Mouse (Mus musculus) spleen, embryonic (tissue): ENCODE data around the gene Add1.
"Not testable (repeated sequence)": the region's sequence is repeated elsewhere in the genome, so short reads cannot be mapped to it uniquely, and the experiment has no call there.

Experiments
- CTCF ChIA-PET: fragments of 350-600 bp; sonication (Branson Sonifier 250); formaldehyde crosslinking; loops from one replicate; lab custom pipeline; 2022; lab: Charles Lee

Gene Add1

GRCm38 (mm10) chr5:34549483-34550221 lies 23.8 kb upstream of the Add1 start:
- CTCF ChIA-PET = interaction anchor here (0.8 kb wide), 1 partner anchor 26 kb away, joined by 3 read pairs; no protein-coding TSS in a partner anchor

GRCm38 (mm10) chr5:34550251-34550650 lies 23.2 kb upstream of the Add1 start:
- CTCF ChIA-PET = interaction anchor here (0.8 kb wide), 1 partner anchor 26 kb away, joined by 3 read pairs; no protein-coding TSS in a partner anchor

DNA sequence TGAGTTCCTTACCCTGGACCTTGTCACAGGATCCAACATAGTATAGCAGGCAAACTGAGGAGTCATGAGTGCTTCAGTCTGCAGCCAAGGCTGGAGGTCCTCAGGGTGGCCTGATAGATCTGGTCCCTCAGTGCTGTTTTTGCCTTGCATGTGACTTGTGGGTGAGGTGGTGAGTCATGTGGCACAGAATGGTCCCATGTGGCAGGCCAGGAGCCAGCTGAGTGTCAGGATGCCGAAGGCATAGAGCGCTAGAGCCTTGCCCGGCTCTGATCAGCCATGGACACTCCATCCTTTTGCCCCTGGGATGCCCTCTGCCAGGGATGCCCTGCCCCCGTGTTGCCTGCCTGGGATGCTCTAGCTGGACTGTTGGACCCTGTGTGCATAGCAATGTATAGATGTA lies 21.6 kb upstream of the Add1 start:
- CTCF ChIA-PET = no interaction called here

GRCm38 (mm10) chr5:34563854-34564253 lies 9.6 kb upstream of the Add1 start:
- CTCF ChIA-PET = no interaction called here

GRCm38 (mm10) chr5:34564291-34564690 lies 9.2 kb upstream of the Add1 start:
- CTCF ChIA-PET = no interaction called here

DNA sequence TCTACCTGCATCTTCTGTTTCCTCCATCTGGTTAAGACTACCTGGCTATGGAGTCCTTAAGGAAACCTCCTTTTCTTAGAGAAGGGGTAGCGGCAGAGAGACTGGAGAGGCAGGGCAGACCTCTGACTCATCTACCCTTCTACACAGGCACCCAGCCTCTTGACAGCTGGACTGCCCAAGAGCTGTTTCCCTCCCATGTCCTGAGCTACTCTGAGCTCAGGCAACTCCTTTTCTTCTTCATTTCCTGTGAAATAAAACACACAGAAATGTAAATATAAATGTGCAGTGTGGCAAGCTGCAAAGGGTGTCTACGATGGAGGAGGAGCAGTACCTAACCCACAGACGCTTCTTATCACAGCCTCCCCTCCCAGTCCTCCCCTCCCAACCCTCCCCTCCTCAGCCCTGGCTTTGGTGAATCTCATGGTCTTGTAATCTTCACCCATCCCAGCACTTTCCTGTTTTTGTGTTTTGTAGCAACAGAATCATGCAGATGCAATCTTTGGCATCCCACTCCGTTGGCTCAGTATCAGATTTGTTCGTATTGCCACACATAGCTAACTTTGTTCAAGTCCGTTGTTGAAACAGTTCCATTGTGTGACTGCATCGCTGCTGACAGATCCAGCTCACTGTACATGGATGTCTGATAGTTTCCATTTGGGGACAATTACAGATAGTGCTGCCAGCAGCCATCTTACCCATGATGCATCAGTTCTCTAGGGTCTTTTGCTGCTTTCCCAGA lies 7.8 kb upstream of the Add1 start:
- CTCF ChIA-PET = interaction anchor here (0.6 kb wide), 1 partner anchor 101 kb away, joined by 4 read pairs; no protein-coding TSS in a partner anchor

GRCm38 (mm10) chr5:34571551-34571950 lies 1.9 kb upstream of the Add1 start:
- CTCF ChIA-PET = no interaction called here

GRCm38 (mm10) chr5:34572568-34572967 lies 896 bp upstream of the Add1 start:
- CTCF ChIA-PET = not testable (repeated sequence)

DNA sequence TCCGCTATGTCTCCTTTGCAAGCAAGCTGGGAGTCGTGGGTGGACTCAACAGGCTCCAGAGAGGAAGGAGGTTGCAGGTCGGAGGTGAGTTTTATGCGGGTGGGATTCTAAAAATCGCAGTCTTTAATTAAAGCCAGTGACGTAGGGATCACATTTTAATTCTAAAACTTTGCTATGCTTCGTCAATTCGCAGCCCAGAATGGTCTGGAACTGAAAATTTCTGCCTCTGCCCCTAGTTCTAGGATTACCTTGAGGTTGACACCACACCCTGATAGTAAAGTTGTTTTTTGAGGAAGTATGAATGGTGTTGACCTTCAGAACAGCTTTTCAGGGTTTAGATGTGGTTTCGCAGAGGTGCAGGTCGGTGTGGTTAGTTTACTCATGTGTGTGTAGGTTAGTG lies 1.3 kb downstream of the Add1 start:
- CTCF ChIA-PET = no interaction called here

DNA sequence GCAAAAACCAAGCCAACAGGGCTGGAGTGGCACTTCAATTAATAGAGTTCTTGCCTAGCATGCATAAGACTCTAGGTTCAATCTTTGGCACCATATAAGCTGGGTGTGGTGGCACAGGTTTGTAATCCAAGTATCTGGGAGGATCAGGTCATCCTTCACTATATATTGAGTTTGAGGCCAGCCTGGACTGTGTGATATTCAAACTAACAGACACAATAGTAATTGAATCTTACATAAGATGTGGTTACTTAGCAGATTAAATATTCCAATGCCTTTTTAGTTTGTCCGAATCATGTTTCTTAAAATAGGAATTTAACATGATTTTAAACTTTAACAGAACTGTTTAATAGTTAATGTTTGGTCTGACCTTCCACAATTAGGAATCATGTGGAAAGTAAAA lies 2.8 kb downstream of the Add1 start:
- CTCF ChIA-PET = no interaction called here

DNA sequence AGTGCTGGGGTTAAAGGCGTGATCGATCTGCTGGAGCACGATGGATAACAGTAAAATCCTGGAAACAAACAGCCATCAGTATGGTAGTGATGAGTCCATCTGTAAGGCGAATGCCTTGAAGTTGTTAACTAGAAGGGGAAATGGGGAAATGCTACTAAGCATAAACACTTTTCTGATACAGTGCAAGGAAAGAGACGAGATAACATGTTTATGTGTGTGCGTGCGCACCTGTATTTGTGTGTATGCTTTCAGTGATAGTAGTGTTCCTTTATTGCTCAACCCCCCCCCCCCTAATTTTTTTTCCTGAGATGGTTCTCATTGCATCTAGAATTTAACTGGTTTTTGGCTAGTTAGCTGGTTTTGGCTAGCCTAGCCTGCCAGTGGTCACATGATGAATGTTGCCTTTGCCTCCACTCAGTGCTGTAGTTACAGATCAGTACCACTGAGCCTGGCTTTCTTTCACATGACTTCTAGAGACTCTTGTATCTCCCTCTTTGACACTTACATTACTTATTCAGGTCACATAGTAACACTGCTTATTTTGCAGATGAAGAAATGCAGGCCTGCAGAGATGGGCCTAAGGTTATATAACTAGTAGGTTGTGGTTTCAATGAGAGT lies 4.7 kb downstream of the Add1 start:
- CTCF ChIA-PET = interaction anchor here (0.6 kb wide), 1 partner anchor 29 kb away, joined by 8 read pairs; no protein-coding TSS in a partner anchor

- CTCF ChIA-PET = no interaction called here
These were observed 5.9 kb downstream of the Add1 start for GRCm38 (mm10) chr5:34579377-34579776.

DNA sequence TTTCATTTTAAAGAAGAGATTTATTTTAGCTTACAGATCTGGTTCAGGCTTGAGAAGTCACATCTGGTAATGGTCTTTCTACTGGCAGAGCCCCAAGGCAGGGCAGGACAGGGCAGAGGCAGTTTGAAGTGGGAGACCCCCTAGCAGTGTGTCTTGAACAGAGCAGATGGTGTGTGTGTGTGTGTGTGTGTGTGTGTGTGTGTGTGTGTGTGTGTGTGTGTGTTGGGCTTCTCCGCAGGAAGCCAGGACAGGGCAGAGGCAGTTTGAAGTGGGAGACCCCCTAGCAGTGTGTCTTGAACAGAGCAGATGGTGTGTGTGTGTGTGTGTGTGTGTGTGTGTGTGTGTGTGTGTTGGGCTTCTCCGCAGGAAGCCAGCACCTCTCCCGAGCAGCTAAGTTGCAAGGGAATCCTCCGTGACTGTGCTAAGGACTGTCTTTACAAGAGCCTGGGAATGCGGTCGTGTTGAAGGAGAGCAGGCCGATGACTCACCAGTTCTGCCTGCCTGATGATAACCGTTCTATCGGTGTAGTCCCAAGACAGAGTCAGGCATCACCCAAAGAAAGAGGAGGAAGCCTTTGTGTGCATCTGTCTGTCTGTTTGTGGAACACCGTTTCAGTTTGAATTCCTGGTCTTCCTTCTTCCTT lies 8.3 kb downstream of the Add1 start:
- CTCF ChIA-PET = interaction anchor here (0.7 kb wide), 1 partner anchor 637 kb away, joined by 21 read pairs; no protein-coding TSS in a partner anchor

DNA sequence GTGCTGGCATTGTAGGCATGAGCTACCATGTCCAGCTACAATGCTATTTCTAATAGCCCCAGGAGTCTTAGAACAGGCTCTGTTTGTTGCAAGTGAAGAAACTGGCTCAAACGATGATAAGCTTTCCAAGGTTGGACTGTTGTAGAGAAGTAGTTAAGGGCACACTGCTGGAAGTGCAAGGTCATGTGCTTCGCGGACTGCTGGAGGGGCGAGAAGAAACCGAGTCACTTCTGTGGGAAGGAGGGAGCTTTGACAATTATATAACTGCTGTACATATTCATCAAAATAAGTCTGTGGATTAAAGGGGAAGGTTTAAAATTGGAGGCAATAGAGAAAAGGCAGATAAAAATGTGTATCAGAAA lies 8.8 kb downstream of the Add1 start:
- CTCF ChIA-PET = no interaction called here

DNA sequence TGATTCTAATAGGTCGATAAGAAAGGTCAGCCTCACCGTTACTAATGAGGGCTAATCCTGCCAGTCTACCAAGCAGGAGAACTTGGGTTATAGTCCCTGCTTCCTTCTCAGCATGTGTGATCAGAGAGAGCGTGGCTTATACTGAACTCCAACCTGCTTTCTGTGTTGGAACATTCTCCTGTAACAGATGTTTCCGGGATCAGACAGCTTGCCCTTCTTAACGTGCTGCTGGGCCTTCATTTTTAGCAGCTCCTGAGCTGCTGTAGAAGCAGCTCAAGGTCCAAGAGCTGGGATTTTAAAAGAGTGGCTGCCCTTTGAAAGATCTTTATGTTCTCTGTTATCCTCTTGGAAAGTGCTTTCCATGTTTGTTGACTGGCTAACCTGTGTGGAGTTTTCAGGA lies 11.8 kb downstream of the Add1 start:
- CTCF ChIA-PET = interaction anchor here (0.6 kb wide), 1 partner anchor 74 kb away, joined by 4 read pairs; no protein-coding TSS in a partner anchor

DNA sequence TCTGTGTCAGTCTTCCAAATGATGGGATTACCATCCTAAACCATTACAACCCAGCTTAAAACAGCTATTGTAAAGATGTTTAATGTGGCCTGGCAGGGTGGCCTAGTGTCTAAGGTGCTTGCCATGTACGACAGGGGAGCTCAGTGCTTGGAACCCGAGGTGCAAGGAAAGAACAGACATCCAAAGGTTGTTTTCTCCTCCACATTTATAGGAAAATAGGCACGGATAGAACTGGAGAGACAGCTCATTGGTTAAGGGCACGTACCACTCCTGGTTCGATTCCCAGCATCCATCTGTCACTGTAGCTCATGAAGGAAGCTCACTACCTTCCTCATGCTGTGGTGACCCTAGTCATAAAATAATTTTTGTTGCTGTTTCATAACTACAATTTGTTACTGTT lies 14.4 kb downstream of the Add1 start:
- CTCF ChIA-PET = no interaction called here

DNA sequence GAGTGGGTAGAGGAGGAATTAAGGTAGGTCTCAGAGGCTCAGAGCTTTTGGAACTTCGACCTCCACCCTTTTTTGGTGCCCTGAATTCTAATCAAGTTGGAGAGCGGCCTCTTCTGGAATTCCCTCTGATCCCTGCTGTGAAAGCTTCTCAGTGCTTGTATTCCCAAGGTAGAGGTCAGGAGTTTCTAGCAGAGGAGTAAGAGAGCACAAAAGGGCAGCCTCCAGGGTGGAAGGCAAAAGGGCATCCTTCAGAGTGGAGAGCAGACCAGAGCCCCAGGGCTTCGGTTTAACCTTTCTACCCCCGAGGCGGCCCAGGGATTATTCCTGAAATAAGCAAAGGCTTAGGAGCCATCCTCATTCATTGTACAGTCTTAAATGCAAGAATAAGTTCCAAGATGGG lies 16.6 kb downstream of the Add1 start:
- CTCF ChIA-PET = no interaction called here

DNA sequence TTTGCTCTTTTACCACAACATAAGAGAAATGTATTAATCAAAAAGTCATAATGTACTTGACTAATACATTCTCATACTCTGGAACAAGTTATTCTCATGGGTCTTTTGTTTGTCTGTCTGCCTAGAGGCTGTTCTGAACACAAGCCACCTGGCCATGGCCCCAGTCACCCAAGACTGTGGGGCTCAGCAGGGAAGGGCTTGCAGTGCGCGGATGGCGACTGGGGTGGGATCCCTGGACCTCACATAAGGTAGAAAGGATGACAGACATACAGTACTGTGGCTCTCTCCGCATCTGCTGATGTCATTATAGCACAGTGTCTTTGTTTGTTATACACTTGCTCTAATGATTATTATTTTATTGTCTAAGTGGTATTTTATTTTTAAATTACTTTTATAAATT lies 17.2 kb downstream of the Add1 start:
- CTCF ChIA-PET = no interaction called here

DNA sequence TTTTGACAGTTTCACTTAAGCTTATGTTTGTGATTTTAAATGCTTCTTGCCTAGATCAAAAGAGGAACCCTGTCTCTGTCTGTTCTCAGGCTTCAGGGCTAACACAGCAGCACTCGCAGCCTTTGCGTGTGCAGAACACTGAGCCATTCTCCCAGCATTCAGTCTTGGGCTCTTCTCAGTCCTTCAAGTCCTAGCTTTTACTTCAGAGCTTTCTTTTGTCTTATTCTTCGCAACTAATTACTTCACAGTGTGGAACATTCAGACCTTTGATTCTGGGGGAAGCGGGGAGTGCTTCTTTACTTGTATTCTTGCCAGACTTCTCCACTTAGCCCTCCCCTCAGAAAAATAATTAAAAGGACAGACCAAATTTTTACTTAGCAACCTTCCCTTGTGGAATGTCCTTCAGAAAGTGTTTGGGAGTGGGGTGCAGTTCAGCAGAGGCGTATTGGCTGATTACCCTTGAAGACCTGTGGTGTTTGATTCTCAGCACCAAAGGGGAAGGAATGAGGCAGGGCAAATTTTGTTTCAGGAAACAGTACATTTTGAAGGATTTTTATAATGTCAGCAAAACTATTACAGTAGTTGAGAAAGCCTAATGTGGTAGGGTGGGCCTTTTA lies 18.0 kb downstream of the Add1 start:
- CTCF ChIA-PET = no interaction called here

GRCm38 (mm10) chr5:34592224-34592623 lies 18.8 kb downstream of the Add1 start:
- CTCF ChIA-PET = not testable (repeated sequence)

- CTCF ChIA-PET = interaction anchor here (0.6 kb wide), 1 partner anchor 81 kb away, joined by 5 read pairs; no protein-coding TSS in a partner anchor
These were observed 19.2 kb downstream of the Add1 start for GRCm38 (mm10) chr5:34592666-34593065.
